Mouse (Mus musculus) retina, postnatal 1 day (tissue): ENCODE measurements around the gene Pacsin1.

Experiments
- DNase-seq: peaks from one replicate; pipeline ENCODE4 v3.0.0-alpha.2; 2012

The Pacsin1 gene

GRCm38 (mm10) chr17:27726527-27726926, 71.2 kb downstream of the Pacsin1 start:
- no peak for DNase-seq

DNA sequence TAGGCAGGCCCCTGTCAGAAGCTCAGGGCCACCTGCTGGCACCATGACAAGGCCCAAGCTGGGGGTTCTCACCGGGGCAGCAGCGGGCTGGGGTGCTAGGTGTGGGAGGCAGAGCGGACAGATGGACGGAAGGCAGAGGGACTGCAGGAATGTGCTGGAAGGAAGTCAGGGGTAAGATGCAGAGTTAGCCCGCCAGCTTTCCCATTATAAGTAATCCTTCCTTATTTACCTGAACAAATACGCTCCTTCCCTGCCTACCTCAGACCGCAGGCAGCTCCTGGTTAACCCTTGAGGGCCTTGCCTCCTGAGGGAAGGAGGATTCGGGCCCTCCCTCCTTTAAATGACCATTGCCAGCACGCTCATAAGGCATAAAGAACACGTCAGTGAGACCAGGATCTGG, 73.5 kb downstream of the Pacsin1 start, which contains the start of gene Spdef:
Gene Spdef, minus strand, starts transcription at position 186 of the 400 bp plus-strand sequence.
- DNase-seq, result no peak

- no peak for DNase-seq
Measured at GRCm38 (mm10) chr17:27732152-27732551, 76.8 kb downstream of the Pacsin1 start.

DNA sequence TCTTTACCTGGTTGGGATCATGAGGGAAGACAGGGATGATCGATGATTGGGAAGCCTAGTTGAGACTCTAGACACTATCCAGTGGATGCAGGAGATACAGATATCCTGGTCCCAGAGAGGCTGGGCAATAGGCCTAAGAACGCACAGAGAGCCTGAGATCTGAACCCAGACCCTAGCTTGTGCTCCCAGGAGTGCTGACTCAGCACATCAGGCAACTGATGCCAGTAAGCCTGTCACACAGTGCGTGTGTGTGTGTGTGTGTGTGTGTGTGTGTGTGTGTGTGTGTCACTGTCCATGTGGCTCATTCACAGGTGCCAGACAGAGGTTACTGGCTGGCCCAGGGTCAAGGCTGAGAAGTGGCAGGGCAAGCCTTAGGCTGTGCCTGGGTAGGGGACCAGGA, 77.4 kb downstream of the Pacsin1 start:
- no peak for DNase-seq

DNA sequence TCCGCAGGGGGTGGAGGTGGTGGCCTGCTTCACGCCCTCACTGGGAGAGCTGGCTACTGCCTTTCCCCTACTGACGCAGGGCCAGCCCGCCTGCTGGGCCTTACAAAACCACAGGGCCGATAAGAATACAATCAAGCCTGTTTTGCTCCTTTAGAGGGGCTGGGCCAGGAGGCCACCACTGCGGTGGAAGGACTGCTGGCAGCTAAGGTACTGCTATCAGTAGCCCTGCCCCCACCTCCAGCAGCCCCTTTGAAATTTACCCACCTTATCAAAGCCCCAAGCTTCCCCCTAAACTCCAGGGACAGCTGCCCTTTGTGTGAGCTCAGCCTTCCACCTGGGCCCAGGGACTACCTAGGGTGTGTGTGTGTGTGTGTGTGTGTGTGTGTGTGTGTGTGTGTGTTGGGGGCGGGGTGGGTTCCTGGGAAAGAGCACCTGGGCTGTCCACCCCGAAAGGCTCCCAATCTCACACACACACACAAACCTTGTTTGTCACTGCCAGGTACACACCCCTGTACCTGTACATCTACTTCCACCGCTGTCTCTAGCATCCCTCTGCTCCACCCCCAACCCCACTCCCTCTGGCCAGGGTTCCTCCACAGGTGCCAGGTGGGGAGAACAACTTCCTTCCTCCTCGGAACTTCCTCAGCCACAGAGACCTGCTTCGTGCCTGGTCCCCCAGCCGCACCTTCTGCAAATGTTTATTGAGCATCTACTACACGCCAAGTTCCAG, 79.2 kb downstream of the Pacsin1 start:
- DNase-seq, result no peak

DNA sequence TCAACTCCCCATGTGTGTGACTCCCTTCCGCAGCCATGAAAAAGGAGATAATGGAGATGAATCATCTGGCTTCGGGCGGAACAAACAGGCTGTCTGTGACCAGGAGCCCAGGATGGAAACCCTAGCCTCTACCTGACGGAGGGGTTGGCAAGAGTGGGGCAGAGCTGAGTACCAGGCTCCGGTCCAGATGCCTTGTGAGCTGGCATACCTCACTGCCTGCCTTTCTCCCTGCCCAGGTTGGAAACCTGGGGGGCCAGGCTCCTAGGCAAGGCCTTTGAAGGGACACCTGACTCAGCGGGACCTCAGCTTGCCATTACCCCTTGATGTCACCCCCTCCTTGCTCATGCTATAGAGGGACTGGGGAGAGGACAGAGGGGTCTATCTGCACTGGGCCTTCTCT, 85.7 kb downstream of the Pacsin1 start:
- DNase-seq, result no peak

DNA sequence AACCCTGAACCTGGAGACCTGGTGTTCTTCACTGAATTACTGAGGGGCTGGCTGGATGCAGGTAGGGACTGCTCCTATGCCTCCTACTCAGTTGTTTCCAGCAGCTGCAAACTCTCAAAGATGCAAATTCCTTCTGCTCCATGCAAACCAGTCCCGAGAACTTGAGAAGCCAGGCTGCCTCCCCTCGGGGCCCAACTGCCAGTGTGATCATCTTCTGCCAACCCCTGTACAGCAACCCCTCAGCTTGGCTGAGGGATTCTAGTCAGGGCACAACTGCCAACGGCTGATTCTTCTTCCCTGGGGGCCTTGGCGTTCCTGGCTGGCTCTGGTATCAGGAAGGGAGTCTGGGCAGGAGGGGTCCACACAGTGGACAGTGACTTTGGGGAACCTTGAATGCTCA, 91.1 kb downstream of the Pacsin1 start:
- DNase-seq, result peak; percentile 40

GRCm38 (mm10) chr17:27748123-27748522, 92.8 kb downstream of the Pacsin1 start:
- DNase-seq, result no peak

DNA sequence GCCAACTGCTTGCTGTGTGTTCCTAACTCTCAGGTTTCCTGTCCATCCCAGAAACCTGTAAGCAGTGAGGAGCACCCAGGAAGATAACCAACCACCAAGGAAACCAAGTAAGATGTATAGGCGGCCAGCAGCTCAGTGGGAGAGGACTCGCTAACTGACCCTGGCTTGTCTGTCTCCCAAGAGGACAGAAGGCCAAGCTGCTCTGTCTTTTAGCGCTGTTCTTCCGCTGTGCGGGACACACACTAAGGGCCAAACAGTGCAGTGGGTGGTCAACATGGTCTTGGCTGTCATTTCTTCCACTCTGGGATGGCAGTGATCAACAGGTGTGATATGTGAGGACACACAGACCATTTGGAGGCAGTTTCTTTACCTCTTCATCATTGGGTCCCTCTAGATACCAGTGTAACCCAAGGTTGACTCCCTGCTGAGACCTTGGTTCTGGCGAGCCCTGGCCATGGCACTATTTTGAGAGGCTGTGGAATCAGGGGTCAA, 95.2 kb downstream of the Pacsin1 start:
- no peak for DNase-seq

DNA sequence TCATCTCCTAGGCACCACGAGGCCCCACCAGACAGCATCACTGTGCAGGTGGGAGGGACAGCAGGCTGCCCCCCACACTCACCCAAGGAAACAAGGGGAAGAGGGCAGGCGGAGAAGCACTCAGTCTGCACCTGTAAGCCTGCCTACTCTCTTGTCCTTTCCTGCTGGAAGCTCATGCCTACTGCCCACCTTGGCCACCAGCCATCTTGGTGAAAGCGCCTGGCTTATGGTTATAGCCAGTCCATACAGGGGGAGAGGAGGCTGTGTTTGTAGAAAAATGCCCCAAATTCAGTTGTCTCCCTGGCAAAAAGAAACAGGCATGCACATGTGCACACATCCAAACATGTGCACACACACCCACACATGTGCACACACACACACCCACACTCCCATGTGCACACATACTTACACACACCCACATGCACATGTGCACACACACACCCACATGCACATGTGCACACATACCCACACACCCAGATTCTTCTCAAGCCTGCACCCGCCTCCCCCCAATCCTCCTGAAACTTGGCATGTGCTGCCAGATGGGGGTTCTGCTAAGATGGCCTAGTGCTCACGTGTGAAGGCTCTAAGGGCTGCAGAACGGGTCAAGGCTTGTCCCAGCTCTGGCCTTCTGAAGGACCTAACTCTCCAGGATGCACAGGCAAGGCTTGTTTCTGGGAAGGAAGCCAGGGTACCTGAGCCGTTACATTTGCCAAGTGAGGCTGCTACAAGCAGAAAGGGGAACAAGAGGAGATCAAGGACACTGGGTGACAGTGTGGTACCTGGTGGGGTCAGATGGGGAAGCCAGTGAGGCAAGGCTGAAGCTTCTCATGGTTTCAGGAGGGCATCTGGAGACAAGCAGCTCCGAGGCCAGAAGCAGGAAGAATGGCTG, 96.2 kb downstream of the Pacsin1 start:
- no peak for DNase-seq

- no peak for DNase-seq
Measured at GRCm38 (mm10) chr17:27760169-27760568, 104.9 kb downstream of the Pacsin1 start.
